Mouse (Mus musculus) A20 (cell line): ENCODE results near the gene Kera.

Experiments used
- DNase-seq: peaks from one replicate; pipeline ENCODE4 v3.0.0-alpha.2; 2011; ENCODE audit warnings: low read depth, low spot score

Kera gene

DNA sequence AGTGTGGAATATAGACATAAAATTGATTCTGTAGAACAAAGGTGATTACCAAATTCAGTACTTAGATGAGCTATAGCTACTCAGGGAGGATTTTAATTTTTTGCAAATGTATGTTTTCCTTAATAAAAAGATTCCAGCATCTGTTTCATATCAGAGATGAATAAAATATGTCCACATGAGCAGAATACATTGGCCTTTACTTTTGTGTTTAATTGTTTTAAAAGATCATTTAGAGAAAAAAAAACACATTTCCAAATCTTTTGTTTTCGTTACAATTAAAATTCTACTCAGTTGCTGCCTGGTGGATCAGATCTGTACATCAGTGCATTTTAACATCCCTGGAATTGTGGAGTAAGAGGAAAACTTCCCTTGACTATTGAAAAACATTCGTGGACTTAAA is at the start of gene Kera:
TSS of gene Kera (plus strand) at position 301 of the 400 bp plus-strand sequence.
- no peak for DNase-seq

DNA sequence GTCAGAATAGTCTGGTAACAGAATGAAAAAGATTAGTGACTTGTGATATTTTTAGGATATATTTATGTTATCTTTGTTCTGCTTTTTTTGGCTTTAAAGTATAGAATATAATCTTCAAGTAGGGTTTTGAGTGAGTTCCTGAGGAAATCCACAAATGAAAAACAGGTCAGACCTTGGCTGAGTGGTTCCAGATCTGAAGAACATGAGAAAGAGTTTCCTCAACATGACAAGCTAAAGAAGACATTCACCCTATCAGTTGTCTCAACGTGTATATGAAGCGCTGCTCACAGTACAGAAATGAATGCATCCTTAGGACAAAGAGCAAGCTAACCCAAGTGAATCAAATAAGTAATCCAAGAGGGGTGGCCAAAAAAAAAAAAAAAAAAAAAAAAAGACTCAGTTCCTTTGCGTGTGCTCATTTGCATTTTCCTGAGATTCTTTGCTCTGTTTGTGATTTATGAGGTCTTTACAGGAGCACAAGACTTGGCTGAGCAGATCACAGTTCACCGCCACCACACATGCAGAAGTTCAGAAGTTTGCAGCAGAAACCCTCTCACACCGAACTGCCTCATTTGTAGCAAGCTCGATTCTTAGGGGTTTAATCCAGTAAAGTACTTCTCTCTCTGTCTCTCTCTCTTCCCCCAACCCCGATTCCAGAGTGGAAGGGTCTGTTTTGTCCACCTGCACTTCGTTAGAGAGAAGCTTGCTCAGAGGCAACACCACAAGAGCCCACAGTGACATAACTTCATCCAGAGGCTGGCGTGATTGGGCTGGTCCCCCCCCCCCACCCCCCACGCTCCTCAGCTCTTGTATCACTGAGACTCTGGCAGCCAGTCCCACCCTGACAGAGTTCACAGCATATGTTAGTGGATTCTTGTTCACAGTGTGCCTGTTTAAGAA is 41.5 kb upstream of the Kera start, which contains the start of gene Lum:
TSS of gene Lum (plus strand) at position 172 of the 900 bp plus-strand sequence.
- DNase-seq = no peak

DNA sequence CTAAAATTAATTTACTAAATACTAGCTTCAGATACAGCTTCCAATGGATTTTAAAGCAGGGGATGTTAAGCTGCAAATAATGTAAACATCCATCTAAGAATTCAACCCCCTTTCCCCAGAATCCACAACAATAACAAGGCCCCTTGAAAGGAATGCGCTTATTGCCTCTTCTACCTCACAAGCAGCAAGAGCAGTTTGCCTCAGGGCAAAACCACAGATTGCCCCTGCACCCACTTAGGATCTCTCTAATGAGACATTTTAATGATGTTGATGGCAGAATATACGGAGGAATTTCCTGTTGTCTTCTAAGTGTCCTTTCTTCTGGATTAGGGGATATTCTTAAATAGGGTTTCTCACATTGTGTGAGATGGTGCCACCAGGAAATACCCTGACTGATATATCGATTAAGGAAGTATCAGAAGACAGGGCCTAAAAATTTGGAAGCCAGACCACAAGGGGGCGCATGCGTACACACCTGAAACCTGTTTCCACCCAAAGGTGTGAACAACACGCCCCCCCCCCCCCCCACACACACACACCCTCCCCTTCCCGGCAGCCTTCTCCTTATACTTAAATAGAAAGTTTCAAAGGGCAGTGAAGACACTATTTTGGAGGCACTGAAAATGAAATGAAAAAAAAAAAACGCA is 39.1 kb upstream of the Kera start:
- peak; percentile 42 for DNase-seq

DNA sequence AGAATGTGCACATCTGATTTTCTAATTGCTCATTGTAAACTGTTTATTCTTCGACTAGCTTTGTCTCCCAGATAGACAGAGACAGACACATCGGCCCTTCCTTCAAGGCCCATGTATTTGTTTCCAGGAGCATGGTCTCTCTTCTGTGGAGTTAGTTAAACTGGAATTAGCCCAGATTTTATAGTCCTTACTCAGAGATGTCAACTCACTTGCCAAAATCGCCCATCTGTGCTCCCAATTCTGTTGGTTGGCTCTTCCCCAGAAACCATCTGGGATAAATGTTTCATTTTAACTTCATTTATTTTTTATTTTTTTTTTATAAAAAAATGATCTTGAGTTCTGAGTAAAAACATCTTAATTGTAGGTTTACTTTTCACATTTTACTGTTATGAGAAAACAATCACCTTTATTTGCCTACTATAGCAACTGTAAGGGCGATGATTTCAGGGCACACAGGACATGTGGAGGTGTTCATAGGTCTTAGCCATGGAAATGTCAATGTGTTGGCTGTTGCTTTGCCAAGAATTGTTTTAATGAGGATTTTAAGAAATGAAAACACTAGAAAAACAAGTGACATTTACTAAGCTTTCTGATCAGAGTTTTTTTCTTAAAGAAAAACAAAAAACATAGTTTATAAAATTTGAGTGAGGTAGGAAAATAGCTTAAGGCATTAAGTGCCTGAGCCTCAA is 24.0 kb upstream of the Kera start:
- no peak for DNase-seq

DNA sequence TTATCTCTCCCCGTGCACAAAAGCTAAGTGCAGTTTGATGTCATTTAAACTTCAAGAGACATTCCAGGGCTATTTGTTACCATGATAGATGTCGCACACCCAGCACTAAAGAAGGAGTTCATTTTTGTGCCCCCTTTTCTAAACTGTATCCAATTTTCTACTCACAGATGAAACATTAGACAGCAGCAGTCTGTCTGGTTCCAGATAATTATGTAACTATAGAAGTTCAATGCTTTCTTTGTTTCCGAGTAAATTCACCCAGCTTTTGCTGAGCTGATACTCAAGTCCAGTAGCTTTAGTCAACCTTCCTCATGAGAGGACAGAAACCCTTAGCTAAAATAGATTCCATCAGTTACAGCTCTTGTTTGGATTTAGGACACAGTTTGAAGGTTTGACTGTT is 22.5 kb upstream of the Kera start:
- no peak for DNase-seq

DNA sequence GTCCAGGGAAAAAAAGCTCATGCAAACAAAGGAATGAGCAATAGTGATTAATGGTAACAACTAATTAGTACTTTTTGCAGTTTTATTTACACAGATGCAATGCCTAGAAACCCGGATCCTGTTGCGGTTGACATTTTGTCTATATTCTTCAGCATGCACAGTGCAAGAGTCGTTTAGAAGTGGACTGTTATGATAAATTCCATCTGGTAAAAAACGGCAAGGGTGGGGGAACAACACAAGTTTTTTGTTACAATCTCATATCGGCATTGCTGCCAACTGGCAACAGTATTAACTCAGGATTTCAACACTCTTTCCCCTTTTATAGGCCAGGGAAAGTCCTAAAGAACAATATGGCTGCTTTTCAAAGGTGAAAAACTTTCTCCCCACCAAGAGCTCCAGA is 19.5 kb upstream of the Kera start:
- DNase-seq = no peak

DNA sequence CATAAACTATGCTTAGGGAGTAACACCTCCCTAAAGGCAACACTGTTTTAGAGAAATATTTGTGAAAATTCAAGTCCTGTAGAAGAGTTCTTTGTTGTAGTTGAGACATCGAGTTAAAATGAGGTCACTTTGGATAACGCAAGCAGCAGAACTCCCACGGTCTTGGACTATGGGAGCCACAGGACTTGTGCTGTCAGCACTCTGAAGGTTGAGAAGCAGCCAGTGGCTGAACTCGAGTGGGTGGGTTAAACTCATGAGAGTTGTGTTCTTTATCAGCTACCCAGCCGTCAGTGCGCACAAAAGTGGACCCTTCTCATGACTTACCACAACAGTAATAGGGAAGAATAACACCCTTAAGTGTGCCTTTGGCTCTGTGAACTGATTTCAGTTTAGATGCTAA is 17.1 kb upstream of the Kera start:
- no peak for DNase-seq

DNA sequence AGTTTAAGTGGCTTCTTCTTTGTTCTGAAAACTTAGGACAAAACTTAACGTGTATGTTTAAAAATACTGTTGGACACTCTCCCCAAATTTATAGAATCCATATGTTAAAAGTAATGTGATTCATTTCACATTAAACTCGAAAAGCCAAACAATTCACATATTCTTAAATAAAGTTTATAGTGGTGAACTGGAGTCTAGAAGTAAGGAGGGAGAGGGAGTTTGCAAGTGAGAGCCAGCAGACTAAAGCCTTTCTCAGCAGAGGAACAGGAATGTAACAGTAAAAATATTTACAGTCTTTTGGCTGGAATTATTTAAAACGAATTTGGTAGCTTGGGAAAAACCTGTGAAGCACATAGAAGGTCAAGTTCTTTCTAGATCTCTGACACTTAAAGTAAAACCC is 15.6 kb upstream of the Kera start:
- no peak for DNase-seq

DNA sequence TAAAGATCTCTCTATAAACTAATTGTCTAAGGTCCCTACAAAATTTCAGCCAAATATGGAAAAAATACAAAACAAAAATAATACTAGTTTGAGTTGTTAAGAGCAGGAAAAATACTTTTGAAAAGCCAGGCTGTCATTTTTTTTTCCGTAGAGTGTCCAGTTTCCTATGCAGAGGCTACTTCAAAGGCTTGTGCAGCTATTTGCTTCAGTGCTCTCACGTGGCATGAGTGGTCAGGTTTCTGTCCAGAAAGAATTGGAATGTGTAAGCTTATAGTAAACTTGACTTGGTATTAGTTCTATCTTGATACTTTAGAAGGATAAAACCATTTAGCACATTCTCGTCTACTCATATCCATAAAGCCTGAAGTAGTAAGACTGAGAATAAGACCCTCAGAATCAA is 15.0 kb upstream of the Kera start:
- DNase-seq = no peak

DNA sequence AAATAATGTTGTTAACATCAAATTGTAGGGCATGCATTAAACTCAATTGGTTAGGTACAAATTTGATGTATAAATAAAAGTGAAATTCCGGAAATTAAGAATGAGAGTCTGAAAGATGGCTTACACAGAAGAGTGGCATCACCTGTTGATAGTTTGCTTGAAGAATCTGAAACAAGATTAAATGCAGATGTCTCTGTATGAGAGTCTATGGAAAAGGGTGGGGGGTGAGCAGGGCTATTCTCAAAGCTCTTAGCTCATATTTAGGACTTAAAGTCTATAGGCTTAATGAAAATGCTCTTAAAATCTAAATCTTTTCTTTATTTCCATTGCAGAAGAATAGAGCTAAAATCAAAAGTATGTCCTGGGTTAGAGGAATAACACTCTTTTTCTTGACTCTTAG is 11.0 kb upstream of the Kera start:
- DNase-seq = no peak

DNA sequence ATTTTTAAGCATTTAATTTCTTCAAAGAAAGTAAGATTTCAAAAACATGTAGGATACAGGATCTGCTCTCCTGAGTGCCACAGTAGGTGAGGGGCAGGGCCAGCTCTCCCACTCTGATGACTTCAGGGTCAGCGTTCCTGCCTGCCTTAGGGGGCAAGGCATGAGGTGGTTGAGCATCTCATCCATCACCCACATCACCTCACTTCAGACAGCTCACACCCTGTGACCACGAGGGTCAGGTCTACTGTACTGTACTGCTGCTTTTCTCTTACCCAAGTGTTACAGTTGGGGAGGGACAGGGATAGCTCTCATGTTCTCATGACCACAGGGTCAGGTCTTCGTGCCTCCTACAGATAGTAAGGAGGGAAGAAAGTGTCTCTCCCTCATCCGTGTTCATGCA is 4.9 kb upstream of the Kera start:
- no peak for DNase-seq

DNA sequence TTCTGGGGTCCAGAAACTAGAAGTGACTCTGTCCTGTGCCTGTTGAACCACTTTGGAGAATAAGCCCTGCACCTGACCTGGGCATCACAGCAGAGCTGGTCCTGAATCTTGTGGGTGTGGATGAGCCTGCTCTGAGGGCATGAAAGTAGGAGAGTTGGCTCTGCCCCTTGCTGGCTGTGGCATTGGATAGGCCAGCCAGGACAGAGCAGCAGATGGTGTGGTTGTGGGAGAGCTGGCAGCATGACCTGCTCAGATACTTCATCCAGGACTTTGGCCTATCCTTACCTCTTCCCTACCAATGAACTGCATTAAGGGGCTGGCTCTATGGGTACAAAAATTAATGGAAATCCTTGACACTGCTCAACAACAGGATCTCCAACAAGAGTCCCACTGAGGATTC is 3.4 kb upstream of the Kera start:
- DNase-seq = no peak

DNA sequence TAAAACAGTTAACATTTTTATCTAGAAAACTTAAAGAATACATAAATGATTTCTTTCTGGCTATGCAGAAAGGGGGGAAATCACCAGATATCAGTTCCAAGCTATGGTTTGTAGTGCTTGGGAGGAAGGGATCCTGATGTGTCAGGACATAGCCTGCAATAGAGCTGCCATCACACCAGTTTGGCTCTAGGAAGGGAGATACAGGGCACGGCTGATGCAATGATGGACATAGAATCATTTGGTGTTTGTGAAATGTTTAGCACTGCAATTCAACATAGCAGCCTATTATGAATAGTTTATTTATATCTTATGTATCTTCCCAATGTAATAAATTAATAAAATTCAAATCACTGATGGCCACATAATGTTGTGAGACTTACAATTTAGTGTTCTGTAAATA is 15.6 kb downstream of the Kera start:
- DNase-seq = no peak

DNA sequence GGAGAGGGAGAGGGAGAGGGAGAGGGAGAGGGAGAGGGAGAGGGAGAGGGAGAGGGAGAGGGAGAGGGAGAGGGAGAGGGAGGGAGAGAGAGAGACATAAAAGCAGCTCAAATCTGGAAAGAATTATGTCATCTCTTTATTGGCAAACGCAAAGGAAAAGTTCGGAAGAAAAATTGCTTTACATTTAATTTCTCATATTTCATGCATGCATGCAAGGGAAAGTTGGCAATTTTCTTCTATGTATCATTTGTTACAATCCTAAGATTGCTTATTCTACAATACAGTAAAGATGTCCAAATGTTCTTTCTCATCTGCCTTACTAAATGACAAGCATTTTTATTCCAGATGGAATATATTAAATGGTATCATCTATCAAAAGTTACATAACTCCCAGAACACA is 17.7 kb downstream of the Kera start:
- no peak for DNase-seq

DNA sequence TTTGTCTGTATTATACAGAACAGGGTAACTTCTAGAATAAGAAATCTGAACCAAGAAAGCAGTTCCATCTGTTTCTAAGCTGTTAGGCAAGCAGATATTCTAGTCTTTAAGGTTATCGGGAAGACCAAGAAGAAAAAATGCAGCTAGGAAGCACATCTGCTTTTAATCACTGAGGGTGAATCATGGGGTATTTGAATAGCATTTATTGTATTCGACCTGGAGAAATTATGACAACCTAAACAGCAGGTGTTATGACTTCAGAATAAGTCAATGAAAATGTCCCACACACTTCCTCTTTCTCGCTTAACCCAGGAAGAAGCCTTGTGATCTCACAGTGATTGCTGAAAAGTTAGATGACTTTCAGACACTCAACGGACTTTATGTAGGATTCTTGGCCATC is 18.4 kb downstream of the Kera start:
- peak; percentile 51 for DNase-seq

DNA sequence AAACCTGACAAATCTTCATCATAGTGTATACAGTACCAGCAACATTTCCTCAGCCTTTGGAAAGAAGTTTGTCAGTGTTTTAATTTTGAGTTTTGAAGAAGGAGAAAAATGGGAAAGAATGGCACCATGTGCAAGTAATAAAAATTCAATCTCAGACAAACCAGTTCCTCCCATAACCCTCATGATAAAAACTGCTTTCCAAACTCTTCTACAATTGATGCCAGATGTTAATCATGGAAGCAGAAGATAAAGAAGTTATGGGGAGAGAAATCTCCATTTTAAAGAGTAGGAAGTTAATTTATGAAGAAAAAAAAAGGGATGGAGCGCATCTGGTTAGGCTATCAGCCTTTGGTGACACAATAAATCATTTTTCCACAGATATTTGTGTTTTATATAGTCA is 19.9 kb downstream of the Kera start:
- DNase-seq = no peak

DNA sequence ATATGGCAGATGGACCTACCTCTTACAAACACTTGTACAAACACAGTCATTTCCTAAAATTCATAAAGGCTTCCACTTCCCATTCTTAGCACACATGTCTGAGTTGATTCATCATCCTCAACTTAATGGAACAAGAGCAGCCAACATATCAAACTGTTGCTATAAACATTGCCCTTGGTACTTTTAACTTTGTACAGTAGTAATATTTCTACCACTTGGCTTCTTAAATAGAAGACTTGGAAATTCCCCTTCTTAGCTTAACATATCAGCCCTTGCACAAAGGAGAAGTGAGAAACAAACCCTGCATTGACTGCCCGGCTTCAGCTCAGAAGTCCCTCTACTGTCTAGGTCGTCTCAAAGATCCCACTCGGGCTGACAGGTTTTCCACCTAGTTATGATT is 24.4 kb downstream of the Kera start:
- peak; percentile 80 for DNase-seq

DNA sequence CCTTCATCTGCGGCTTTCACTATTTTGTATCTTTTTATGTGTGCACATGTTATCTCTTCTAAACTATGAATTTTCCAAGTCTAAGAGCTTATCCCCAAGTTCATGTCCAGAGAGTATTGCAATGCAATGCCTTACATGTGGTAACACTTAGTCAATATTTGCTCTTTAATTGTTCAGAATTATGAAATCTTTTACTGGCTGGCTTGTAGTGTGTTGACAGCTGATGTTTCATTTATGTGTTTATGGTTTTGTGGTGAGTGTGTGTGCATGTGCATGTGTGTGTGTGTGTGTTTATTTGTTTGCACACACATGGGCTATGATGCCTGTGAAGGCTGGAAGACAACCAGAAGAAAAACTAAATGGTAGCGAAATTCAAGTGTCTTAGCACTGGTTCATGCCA is 35.2 kb downstream of the Kera start:
- DNase-seq = no peak

DNA sequence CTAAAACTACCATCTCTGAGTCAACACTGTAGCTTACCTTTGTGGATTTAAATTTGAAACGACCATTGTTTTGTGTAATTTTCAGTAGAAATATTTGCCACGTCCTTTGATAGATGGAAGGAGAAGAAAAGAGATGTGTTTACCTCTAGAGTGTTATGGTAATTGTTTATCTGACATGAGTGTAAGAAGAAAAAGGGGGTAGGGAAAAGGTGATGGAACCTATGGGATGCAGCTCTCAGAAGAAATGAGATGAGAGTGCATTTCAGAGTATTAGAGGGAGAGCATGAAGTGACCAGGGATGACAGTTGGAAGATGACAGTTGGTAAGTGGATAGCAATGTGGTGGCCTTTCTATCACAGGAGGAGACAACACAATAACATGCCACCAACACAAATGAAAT is 37.1 kb downstream of the Kera start, which contains the start of gene Epyc:
TSS of gene Epyc (plus strand) at position 301 of the 400 bp plus-strand sequence.
- no peak for DNase-seq

DNA sequence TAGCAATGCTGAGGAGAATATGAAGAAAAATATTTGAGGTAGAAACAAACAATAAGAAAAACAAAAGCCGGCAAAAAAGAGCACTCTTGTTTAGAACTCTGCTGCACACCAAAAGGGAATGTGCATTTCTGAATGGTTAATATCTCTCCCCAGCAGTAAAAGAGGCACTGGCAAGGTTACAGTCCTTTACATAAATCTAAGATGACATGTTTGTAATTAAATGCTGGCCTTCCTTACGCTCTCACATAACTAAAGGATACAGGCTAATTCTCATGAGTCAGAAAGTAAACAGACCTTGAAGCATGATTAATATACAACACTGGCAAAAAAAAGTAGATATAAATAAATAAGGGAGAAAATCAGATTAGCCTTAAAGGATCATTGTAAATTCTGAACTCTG is 43.7 kb downstream of the Kera start:
- DNase-seq = no peak

DNA sequence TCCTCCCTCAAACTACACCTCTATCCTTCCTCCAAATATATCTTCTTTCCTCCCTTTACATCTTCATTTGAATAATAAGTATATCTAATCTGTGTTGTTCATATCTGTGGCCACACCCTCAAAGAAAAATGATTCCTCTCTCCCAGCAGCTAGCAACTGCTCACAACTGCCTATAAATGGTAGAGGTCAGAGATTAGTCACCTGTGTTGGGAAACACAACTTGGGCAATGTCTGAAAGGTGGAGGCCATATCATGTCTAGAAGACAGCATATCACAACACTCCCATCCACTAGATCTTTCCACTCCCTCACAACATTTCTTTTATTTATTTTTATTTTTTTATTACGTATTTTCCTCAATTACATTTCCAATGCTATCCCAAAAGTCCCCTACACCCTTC is 52.8 kb downstream of the Kera start:
- no peak for DNase-seq
